Mouse (Mus musculus): ENCODE measurements around the gene Ifrd2. TPM values are rescaled to one million over a fixed set of nuclear protein-coding genes. Genes with fewer than 3 reads are reported as not detected.

The Ifrd2 gene
- polyA plus RNA-seq, 1 experiment from 2014 or later, result 16.5 TPM

GRCm38 (mm10) chr9:107578587-107578986 is 8.9 kb upstream of the Ifrd2 start, which contains the start of gene Naa80:
Gene Naa80, plus strand, starts transcription at chr9:107578887.
- H3K9ac ChIP-seq, result peak within 1 kb of the TSS; percentile 75; the same call in 1 of the 2 replicates

GRCm38 (mm10) chr9:107579023-107579900 is 8.2 kb upstream of the Ifrd2 start:
- no peak overlapping the region for H3K4me3 ChIP-seq (replicated peaks; ENCODE audit: low read length)
- H3K9ac ChIP-seq, result peak overlapping the region; percentile 75; the same call in 1 of the 2 replicates
- H3K9me3 ChIP-seq (ENCODE audit: control insufficient read depth, low read length), result no peaks in the 10 kb centered on the region
- ATAC-seq (ENCODE audit: low FRiP score) (no peak), DNase-seq (ENCODE audit: low spot score) (no peak)
- peak overlapping the region; percentile 72 for H3K4me2 ChIP-seq (replicated peaks)
- peaks cover 17% of the 10 kb centered on the region for H3K4me1 ChIP-seq (replicated peaks; ENCODE audit: control insufficient read depth, insufficient read depth, low read length)
- WGBS, result 92% methylated on average over 14 of the region's 14 CpGs
- H3K36me3 ChIP-seq (replicated peaks; ENCODE audit: control insufficient read depth, insufficient read depth), result 0 out of 2 replicates have a peak, but pooled peaks cover 7% of the 10 kb centered on the region
- no peaks in the 10 kb centered on the region for H3K27me3 ChIP-seq (ENCODE audit: control insufficient read depth, insufficient read depth, low read length)
- no peak overlapping the region for H3K27ac ChIP-seq

More at GRCm38 (mm10) chr9:107578587-107578986, 8.9 kb upstream of the Ifrd2 start, which contains the start of gene Naa80:
- no peaks in the 10 kb centered on the region for H3K27me3 ChIP-seq (ENCODE audit: control insufficient read depth, insufficient read depth, low read length)
- DNase-seq (ENCODE audit: low spot score), result no peak
- peak within 1 kb of the TSS; percentile 72 for H3K4me2 ChIP-seq (replicated peaks)
- H3K27ac ChIP-seq, result no peak within 1 kb of the TSS
- H3K9me3 ChIP-seq (ENCODE audit: control insufficient read depth, low read length), result no peaks in the 10 kb centered on the region
- H3K4me3 ChIP-seq (replicated peaks; ENCODE audit: low read length), result no peak within 1 kb of the TSS
- H3K36me3 ChIP-seq (replicated peaks; ENCODE audit: control insufficient read depth, insufficient read depth), result peaks cover 11% of the 10 kb centered on the region
- ATAC-seq (ENCODE audit: low FRiP score), result no peak
- WGBS, result 83% methylated on average over 3 of the region's 3 CpGs
- peaks cover 17% of the 10 kb centered on the region for H3K4me1 ChIP-seq (replicated peaks; ENCODE audit: control insufficient read depth, insufficient read depth, low read length)

GRCm38 (mm10) chr9:107580501-107581317 is 6.7 kb upstream of the Ifrd2 start, which contains the start of gene Hyal3:
Gene Hyal3, plus strand, starts transcription at chr9:107580818.
- H3K4me1 ChIP-seq (replicated peaks; ENCODE audit: control insufficient read depth, insufficient read depth, low read length), result peaks cover 17% of the 10 kb centered on the region

GRCm38 (mm10) chr9:107581584-107581983 is 5.9 kb upstream of the Ifrd2 start:
- no peak for DNase-seq (ENCODE audit: low spot score)
- peaks cover 17% of the 10 kb centered on the region for H3K4me1 ChIP-seq (replicated peaks; ENCODE audit: control insufficient read depth, insufficient read depth, low read length)
- H3K4me2 ChIP-seq (replicated peaks), result peak overlapping the region; percentile 72
- peak overlapping the region; percentile 75 for H3K9ac ChIP-seq
- ATAC-seq (ENCODE audit: low FRiP score), result no peak
- no peaks in the 10 kb centered on the region for H3K36me3 ChIP-seq (replicated peaks; ENCODE audit: control insufficient read depth, insufficient read depth)
- H3K27me3 ChIP-seq (ENCODE audit: control insufficient read depth, insufficient read depth, low read length), result no peaks in the 10 kb centered on the region
- H3K27ac ChIP-seq, result no peak overlapping the region
- 80% methylated on average over 4 of the region's 4 CpGs for WGBS
- H3K9me3 ChIP-seq (ENCODE audit: control insufficient read depth, low read length), result no peaks in the 10 kb centered on the region
- H3K4me3 ChIP-seq (replicated peaks; ENCODE audit: low read length), result peak overlapping the region; percentile 55

More at GRCm38 (mm10) chr9:107580501-107581317, 6.7 kb upstream of the Ifrd2 start, which contains the start of gene Hyal3:
- ATAC-seq (ENCODE audit: low FRiP score) (peak; percentile 73), DNase-seq (ENCODE audit: low spot score) (peak; percentile 83)
- Histone ChIP-seq H3K4me3 (replicated peaks; ENCODE audit: low read length) (peak within 1 kb of the TSS; percentile 55), H3K36me3 (replicated peaks; ENCODE audit: control insufficient read depth, insufficient read depth) (no peaks in the 10 kb centered on the region), H3K27ac (peak within 1 kb of the TSS; percentile 83), H3K4me2 (replicated peaks) (peak within 1 kb of the TSS; percentile 72), H3K9me3 (ENCODE audit: control insufficient read depth, low read length) (no peaks in the 10 kb centered on the region), H3K9ac (peak within 1 kb of the TSS; percentile 75), H3K27me3 (ENCODE audit: control insufficient read depth, insufficient read depth, low read length) (no peaks in the 10 kb centered on the region)
- under 1% methylated on average over 32 of the region's 32 CpGs for WGBS

- Histone ChIP-seq H3K4me2 (replicated peaks) (no peak overlapping the region), H3K9me3 (ENCODE audit: control insufficient read depth, low read length) (no peaks in the 10 kb centered on the region), H3K36me3 (replicated peaks; ENCODE audit: control insufficient read depth, insufficient read depth) (no peaks in the 10 kb centered on the region), H3K27me3 (ENCODE audit: control insufficient read depth, insufficient read depth, low read length) (no peaks in the 10 kb centered on the region), H3K9ac (no peak overlapping the region; the same call in 1 of the 2 replicates), H3K4me1 (replicated peaks; ENCODE audit: control insufficient read depth, insufficient read depth, low read length) (peaks cover 17% of the 10 kb centered on the region), H3K4me3 (replicated peaks; ENCODE audit: low read length) (no peak overlapping the region), H3K27ac (no peak overlapping the region)
- ATAC-seq (ENCODE audit: low FRiP score) (no peak), DNase-seq (ENCODE audit: low spot score) (no peak)
- 90% methylated on average over 7 of the region's 7 CpGs for WGBS
Observed at GRCm38 (mm10) chr9:107582509-107583062, 4.9 kb upstream of the Ifrd2 start.

GRCm38 (mm10) chr9:107583174-107583573 is 4.3 kb upstream of the Ifrd2 start:
- no peaks in the 10 kb centered on the region for H3K27me3 ChIP-seq (ENCODE audit: control insufficient read depth, insufficient read depth, low read length)
- H3K27ac ChIP-seq, result no peak overlapping the region
- no peak overlapping the region for H3K4me3 ChIP-seq (replicated peaks; ENCODE audit: low read length)
- ATAC-seq (ENCODE audit: low FRiP score), result no peak
- H3K36me3 ChIP-seq (replicated peaks; ENCODE audit: control insufficient read depth, insufficient read depth), result no peaks in the 10 kb centered on the region
- no peak for DNase-seq (ENCODE audit: low spot score)
- 92% methylated on average over 14 of the region's 14 CpGs for WGBS
- H3K4me1 ChIP-seq (replicated peaks; ENCODE audit: control insufficient read depth, insufficient read depth, low read length), result peaks cover 20% of the 10 kb centered on the region
- no peak overlapping the region for H3K4me2 ChIP-seq (replicated peaks)
- no peak overlapping the region for H3K9ac ChIP-seq
- H3K9me3 ChIP-seq (ENCODE audit: control insufficient read depth, low read length), result no peaks in the 10 kb centered on the region

GRCm38 (mm10) chr9:107586504-107586903 is 938 bp upstream of the Ifrd2 start:
- DNase-seq (ENCODE audit: low spot score) (no peak), ATAC-seq (ENCODE audit: low FRiP score) (no peak)
- H3K27ac ChIP-seq, result no peak overlapping the region
- WGBS, result 91% methylated on average over 5 of the region's 5 CpGs
- peaks cover 12% of the 10 kb centered on the region for H3K4me1 ChIP-seq (replicated peaks; ENCODE audit: control insufficient read depth, insufficient read depth, low read length)
- no peaks in the 10 kb centered on the region for H3K27me3 ChIP-seq (ENCODE audit: control insufficient read depth, insufficient read depth, low read length)
- no peak overlapping the region for H3K4me3 ChIP-seq (replicated peaks; ENCODE audit: low read length)
- peaks cover 14% of the 10 kb centered on the region for H3K36me3 ChIP-seq (replicated peaks; ENCODE audit: control insufficient read depth, insufficient read depth)
- no peaks in the 10 kb centered on the region for H3K9me3 ChIP-seq (ENCODE audit: control insufficient read depth, low read length)
- H3K4me2 ChIP-seq (replicated peaks), result no peak overlapping the region
- H3K9ac ChIP-seq, result no peak overlapping the region

- DNase-seq (ENCODE audit: low spot score) (peak; percentile 41), ATAC-seq (ENCODE audit: low FRiP score) (peak; percentile 42)
- Histone ChIP-seq H3K9ac (peak overlapping the region; percentile 51), H3K27ac (no peak overlapping the region), H3K4me1 (replicated peaks; ENCODE audit: control insufficient read depth, insufficient read depth, low read length) (peaks cover 9% of the 10 kb centered on the region), H3K4me2 (replicated peaks) (peak overlapping the region; percentile 90), H3K27me3 (ENCODE audit: control insufficient read depth, insufficient read depth, low read length) (no peaks in the 10 kb centered on the region), H3K36me3 (replicated peaks; ENCODE audit: control insufficient read depth, insufficient read depth) (peaks cover 28% of the 10 kb centered on the region), H3K9me3 (ENCODE audit: control insufficient read depth, low read length) (no peaks in the 10 kb centered on the region), H3K4me3 (replicated peaks; ENCODE audit: low read length) (peak overlapping the region; percentile 59)
- 5% methylated on average over 33 of the region's 33 CpGs for WGBS
Observed at GRCm38 (mm10) chr9:107587833-107588639, 594 bp downstream of the Ifrd2 start.

Measured in hindbrain, embryonic 14.5 days (tissue).